Mouse (Mus musculus): ENCODE measurements around the gene 9430038I01Rik. TPM values are rescaled to one million over a fixed set of nuclear protein-coding genes. Genes with fewer than 3 reads are reported as not detected.

The 9430038I01Rik gene
- total RNA-seq, 2 experiments from 2014 or later = 6.1 to 6.6 TPM

DNA sequence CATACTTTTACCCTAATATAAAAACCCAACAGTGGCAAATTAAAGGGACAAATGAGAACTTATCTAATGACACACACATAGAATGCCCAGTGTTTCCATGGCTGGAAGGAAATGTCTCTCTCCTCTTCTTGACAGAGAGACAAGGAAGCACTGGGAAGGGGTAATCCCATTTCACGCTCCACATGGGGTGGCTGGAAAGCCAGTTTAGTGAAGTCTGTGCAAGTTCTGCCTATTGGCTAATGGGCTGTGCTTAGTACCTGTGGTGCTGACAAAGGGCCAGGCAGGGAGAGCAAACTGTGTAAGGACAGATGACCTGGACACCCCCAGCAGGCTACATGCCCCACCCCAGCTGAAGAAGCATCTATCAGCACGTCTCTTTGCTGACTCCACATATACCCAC is 40.4 kb downstream of the 9430038I01Rik start:
- DNase-seq (ENCODE audit: low spot score in 2 of 2) = no peak

DNA sequence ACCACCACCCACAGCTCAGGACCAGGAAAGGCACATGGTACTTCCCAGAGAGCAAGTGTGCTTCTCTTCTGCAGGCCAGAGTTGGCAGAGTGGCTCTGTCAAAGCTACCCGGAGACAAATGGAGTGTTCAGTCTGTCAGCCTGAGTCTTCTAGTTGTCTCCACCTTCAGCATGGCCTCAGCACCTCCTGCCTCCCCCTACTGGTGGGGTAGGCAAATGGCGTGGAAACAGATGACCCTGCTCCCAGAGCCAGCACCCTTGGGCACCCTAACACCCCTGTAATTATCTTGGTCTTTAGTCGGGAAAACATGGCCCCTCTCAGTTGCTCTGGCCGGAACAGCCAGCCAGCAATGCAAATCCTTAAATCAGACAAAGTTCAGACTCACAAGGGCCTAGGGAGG is 43.8 kb downstream of the 9430038I01Rik start:
- no peak for DNase-seq (ENCODE audit: low spot score in 2 of 2)

DNA sequence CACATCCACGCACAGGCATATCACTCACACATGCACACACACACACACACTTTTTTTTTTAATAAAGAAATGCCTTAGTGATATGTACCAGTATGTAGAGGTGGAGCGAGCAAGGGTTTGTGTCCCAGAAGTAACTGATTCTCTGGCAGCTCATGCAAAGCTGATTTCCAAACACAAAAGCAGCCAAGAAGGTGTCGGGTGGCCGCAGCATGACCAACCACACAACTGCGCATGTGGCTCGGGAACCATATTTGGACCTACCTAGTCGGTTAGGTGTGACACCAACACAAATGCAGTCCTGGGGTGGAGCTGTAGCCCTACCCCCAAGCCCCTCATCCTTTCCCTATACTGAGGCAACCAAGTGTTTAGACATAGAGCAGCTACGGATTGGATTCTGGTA is 45.5 kb downstream of the 9430038I01Rik start:
- DNase-seq (ENCODE audit: low spot score in 2 of 2) = no peak

DNA sequence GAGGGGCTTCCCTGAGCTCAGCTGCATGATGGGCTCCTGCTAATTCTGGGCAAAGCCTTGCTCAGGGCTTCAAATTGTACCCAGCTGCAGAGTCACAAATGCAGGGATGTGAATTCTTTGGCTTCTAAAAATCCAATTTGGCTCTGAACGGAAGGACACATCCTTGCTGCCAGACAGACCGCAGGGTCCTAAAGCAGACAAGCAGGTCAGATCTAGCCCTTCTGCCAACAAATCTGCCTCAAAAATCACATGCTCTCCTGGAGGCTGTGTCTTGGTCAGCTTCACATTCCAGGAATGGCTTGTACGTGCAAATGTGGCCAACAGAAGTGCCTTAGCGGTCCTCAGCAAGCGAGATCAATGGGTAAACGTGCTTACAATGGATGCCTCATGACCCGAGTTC is 46.0 kb downstream of the 9430038I01Rik start:
- DNase-seq (ENCODE audit: low spot score in 2 of 2) = no peak

DNA sequence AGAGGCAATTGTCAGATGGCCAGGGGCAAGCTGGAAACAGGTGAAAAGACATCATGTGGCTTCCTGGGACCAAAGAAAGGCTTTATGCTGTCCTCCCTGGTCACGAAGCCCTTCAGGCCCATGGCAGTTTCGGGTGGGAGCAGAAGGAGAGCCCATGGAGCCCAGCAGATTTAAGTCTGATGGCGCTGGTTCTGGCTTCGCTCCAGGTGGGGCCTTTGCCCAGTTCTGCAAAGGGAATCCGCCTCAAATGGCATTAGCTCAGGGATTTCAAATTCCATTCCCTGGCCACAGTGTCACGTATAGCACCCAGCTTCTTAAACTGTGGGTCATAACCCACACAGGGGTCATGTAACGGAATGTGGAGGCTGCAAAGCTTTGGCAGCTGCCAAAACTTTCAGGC is 63.7 kb downstream of the 9430038I01Rik start:
- DNase-seq (ENCODE audit: low spot score in 2 of 2) = peak; percentile 30 to 73

DNA sequence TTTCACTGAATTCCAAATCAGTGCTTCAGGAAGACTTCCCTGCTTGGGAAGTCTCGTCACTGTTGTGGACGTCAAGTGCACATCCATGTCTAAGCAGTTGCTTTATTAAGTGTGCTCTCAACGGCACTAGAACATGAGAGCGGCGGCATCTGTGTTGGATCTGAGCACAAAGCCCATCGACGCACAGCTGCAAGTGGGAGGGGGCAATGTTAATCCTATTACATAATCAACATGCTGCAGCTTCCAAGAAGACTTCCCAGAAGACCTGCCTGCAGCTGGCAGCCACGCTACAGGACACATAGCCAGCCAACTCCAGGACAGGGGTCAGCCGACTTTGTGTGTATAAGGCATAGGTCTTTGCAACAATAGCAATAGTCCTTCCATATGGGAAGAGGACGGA is 64.5 kb downstream of the 9430038I01Rik start:
- peak in 1 of 2 experiments; percentile 63 for DNase-seq (ENCODE audit: low spot score in 2 of 2)

DNA sequence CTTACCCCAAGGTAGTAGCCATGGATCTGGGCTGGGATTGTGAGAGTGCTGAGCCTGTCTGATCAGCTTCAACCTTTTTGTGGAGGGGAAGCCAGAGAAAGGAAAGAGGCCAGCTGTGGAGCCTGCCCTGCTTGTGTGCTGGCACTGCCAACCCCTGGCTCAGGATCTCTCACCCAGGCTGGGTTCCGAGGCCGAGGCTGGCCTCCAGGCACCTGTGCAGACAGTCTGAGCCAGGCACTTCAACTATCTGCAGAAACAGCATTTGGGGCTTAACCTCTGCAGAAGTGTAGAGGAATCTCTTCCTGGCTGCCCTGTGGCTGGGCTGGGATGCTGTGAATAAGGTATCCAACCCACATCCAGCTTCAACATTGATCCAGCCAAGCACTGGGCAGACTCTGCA is 76.6 kb downstream of the 9430038I01Rik start:
- DNase-seq (ENCODE audit: low spot score in 2 of 2) = peak in 1 of 2 experiments; percentile 23

Other genes starting within 250 kb of the 9430038I01Rik start
- 10 to 100 TPM; 45.8 to 50.1 TPM for gene Ebf3, start 96.3 kb downstream of the 9430038I01Rik start, total RNA-seq (2021)
- gene Glrx3, start 26.9 kb upstream of the 9430038I01Rik start, total RNA-seq (2021) = 100 to 1,000 TPM; 112 to 116 TPM